Comparison of ENCODE assay signal across 9 mouse cellular contexts in genomic region chr11:120373820-120374586, GRCm38 (mm10). TPM values are rescaled to one million over a fixed set of nuclear protein-coding genes. Genes with fewer than 3 reads are reported as not detected.
DNase-seq lines count a peak whose midpoint lies in the region; ATAC-seq lines count a peak whose summit lies in the region.
"Had no signal": no experiment of that assay in that cellular context is flagged by ENCODE, and none has a peak within 500 bp of the region (broad histone marks: within the 10 kb centered on the region; RNA-seq: fewer than 3 reads in every experiment).

No protein-coding gene starts in this region.

- no peaks in the 10 kb centered on the region for H3K9me3 ChIP-seq in heart, embryonic 12.5 days (replicated peaks)

- peaks cover 23% of the 10 kb centered on the region for H3K4me1 ChIP-seq in heart, embryonic 12.5 days (replicated peaks)

- peaks cover 83% of the 10 kb centered on the region for H3K36me3 ChIP-seq in heart, embryonic 12.5 days

- no peak overlapping the region for H3K9ac ChIP-seq in heart, embryonic 12.5 days

- no peak for ATAC-seq in heart, embryonic 12.5 days (ENCODE audit: insufficient number of reproducible peaks, low FRiP score)
- no peak for ATAC-seq in megakaryocyte-erythroid progenitor cell, adult 5-6 weeks (replicated peaks; ENCODE audit: low FRiP score, low TSS enrichment, poor library complexity, severe bottlenecking)

- no peaks in the 10 kb centered on the region for H3K27me3 ChIP-seq in heart, embryonic 12.5 days (replicated peaks)

- no peak overlapping the region for H3K4me3 ChIP-seq in heart, embryonic 12.5 days

- no peak overlapping the region for H3K27ac ChIP-seq in heart, embryonic 12.5 days (ENCODE audit: poor library complexity, severe bottlenecking)

- WGBS in heart, embryonic 12.5 days: 85% methylated on average over 23 of the region's 23 CpGs

- H3K4me2 ChIP-seq in heart, embryonic 12.5 days: no peak overlapping the region

- peak; percentile 83 to 89 for DNase-seq in heart, adult 18-20 months
- peak; percentile 36 to 75 for DNase-seq in urinary bladder, postnatal 4 days (ENCODE audit: low spot score in 2 of 2)
- DNase-seq in urinary bladder, postnatal 25 days (ENCODE audit: low spot score): no peak
- peak; percentile 63 for DNase-seq in kidney, adult 9 months
- no peak for DNase-seq in cerebellum, adult 18-20 months
- no peak for DNase-seq in B cell, adult 2 months

RNA-seq across cellular contexts. Expression of gene Faap100, which starts 4.6 kb away (rescaled TPM):
- 10 to 100 TPM; 10.6 to 11.7 TPM for total RNA-seq in heart, adult 18-20 months (2021)
- polyA plus RNA-seq in heart, embryonic 12.5 days (2016; fragmentation: Nextera tagmentation; extraction: Ambion mirVana): 32.0 and 32.3 TPM in 2 replicates
- 31.0 and 34.7 TPM in 2 replicates for total RNA-seq in megakaryocyte-erythroid progenitor cell, adult 5-6 weeks (2014; fragmentation: Nextera tagmentation)
- total RNA-seq in megakaryocyte-erythroid progenitor cell, adult 5-6 weeks (2017): 11.3 and 11.6 TPM in 2 replicates

RNA-seq across cellular contexts. Expression of gene Fscn2, which starts 12.7 kb away (rescaled TPM):
- total RNA-seq in heart, adult 18-20 months (2021): not detected
- polyA plus RNA-seq in heart, embryonic 12.5 days (2016; fragmentation: Nextera tagmentation; extraction: Ambion mirVana): 0.17 and 0.63 TPM in 2 replicates
- not detected in 2 replicates for total RNA-seq in megakaryocyte-erythroid progenitor cell, adult 5-6 weeks (2014; fragmentation: Nextera tagmentation)
- total RNA-seq in megakaryocyte-erythroid progenitor cell, adult 5-6 weeks (2017): not detected in 2 replicates
- polyA plus RNA-seq: spleen, adult 2 months had no signal

RNA-seq across cellular contexts. Expression of gene Actg1, which starts 25.7 kb away (rescaled TPM):
- 100 to 1,000 TPM; 286 to 296 TPM for total RNA-seq in heart, adult 18-20 months (2021)
- polyA plus RNA-seq in heart, embryonic 12.5 days (2016; fragmentation: Nextera tagmentation; extraction: Ambion mirVana): 1,404 and 1,426 TPM in 2 replicates
- total RNA-seq in megakaryocyte-erythroid progenitor cell, adult 5-6 weeks (2014; fragmentation: Nextera tagmentation): 774 and 823 TPM in 2 replicates
- total RNA-seq in megakaryocyte-erythroid progenitor cell, adult 5-6 weeks (2017): 492 and 662 TPM in 2 replicates

Comparison
In these comparisons a context has a peak if more than half of its experiments do, and no peak if none do; other contexts are left out.
1. DNase-seq: peak in heart, adult 18-20 months (2 of 2), urinary bladder, postnatal 4 days (2 of 2) and kidney, adult 9 months (single experiment); none in urinary bladder, postnatal 25 days (single experiment), cerebellum, adult 18-20 months (0 of 2) and B cell, adult 2 months (0 of 2).